Mouse (Mus musculus): ENCODE measurements around the gene Mrgprh. TPM values are rescaled to one million over a fixed set of nuclear protein-coding genes. Genes with fewer than 3 reads are reported as not detected.

Mrgprh gene
- total RNA-seq (2021): not detected
- long read RNA-seq: 0 reads

DNA sequence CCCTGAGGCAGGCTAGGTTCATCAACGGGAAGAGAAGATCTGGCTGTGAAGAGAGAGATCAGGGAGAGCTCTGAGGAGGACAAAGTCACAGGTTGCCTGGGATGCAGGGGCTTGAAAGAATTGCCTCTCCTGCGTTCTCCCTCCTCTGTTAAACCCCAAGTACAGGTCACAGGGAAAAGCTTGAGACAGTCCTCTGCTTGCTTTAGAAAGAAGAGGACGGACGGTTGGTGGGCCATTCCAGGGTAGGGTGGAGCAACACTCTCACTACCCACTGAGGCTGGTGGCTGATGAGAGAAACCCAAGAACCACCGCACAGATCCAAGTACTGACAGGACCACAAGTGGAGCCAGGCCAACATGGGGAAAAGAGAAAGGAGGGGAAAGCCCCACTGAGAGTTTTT is at the start of gene Mrgprh:
Gene Mrgprh (plus strand): TSS at position 301 of the 400 bp plus-strand sequence.
- no peak for DNase-seq (ENCODE audit: low spot score in 2 of 2)

DNA sequence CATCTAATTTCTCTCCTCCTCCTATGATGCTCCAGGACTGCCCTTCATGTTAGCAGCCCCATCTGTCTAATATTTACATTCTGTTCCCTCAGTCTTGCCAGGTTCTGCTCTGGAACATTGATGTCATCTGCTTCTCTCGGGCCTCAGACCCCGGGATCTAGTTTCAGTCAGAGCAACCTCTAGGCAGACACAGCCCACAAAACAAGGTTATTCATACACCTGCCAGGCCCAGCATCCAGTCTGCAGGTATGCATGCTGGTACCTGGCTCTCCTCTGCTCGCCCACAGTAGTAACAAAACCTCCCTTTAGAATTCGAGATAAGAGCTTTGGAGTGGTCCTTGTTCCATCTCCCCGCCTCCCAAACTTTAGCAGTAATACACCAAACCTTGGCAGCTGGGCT is 45.5 kb upstream of the Mrgprh start:
- DNase-seq (ENCODE audit: low spot score in 2 of 2): no peak

DNA sequence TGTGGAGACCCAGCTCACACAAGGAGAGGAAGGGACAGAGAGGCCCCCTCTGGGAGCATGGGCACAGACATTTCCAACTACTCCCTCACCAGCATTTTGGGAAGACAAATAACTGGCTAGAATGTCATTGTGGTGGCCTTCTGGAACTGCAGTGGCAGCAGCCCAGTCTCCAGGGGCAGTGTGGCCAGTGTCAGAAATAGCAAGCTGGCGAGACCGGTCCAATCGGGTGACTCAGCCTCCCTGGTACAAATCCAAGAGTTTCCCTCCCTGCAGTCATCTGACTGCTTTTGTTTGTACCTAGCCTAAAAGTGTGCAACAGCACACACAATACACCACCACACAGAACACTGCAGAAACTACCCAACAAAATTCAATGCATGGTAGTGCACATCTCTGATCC is 43.6 kb upstream of the Mrgprh start:
- no peak for DNase-seq (ENCODE audit: low spot score in 2 of 2)

DNA sequence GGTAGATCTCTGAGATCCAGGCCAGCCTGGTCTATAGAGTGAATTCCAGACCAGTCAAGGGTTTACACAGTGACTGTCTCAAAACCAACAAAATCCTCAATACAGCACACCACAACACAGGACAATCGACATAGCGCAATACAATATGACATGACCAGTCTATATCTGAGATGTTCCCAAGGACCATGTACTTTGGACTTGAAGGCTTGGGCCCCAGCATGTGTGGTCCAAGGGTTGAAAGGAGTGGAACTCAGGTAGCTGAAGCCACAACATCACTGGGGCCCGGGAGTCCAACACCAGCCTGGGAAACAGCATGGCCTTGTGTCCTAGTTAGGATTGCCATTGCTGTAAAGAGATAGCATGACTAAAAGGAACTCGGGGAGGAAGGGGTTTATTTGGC is 43.2 kb upstream of the Mrgprh start:
- no peak for DNase-seq (ENCODE audit: low spot score in 2 of 2)

DNA sequence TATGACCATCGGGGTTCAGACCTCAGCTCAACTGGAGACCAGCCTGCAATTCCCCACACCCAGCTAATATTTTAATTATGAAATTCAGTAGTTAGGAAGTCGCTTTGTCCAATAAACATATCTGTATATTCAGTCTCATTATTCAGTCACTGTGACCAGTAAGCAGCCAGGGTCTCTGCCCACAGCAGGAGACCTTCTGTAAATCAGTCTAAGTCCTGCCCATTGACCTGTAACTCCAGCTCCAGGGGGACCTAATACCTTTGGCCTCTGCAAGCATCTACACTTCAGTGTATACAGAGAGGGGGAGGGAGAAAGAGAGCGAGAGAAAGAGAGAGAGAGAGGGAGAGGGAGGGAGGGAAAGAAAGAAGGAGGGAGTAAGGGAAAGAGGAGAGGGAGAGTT is 41.5 kb upstream of the Mrgprh start:
- DNase-seq (ENCODE audit: low spot score in 2 of 2): no peak

DNA sequence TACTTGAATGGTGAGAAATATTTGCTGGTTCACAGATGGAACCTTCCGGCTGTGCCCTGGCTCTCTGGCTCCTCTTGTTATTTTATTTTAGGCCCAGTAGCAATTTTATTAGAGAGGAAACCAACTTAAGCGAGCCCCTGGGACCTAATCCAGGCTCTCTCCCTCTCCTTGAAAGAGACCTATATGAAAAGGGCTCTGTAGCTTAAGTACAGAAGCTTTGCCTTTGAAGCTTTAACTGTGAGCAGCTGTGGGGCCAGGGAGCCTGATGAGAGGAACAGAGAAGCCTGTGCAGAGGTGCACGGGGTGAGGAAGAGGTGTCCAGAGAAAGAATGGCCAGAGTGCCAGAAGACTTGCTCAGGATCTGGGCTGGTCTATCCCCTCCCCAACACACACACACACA is 41.0 kb upstream of the Mrgprh start:
- no peak for DNase-seq (ENCODE audit: low spot score in 2 of 2)

DNA sequence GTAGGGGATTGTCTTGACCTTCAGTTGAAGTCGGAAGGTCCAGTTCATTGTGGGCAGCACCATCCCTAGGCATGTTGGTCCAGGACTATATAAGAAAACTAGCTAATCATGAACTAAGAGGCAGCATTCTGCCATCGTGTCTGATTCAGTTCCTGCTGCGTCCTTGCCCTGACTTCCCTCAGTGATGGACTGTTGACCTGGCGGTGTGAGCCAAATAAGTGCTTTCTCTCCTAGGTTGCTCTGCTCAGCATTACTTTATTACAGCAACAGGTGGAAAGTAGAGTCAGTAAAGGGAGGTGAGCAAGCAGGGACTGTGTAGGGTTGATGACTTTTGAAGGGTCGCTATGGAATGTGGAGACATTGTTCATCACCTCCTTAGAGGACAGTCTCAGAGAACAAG is 40.1 kb upstream of the Mrgprh start:
- no peak for DNase-seq (ENCODE audit: low spot score in 2 of 2)

DNA sequence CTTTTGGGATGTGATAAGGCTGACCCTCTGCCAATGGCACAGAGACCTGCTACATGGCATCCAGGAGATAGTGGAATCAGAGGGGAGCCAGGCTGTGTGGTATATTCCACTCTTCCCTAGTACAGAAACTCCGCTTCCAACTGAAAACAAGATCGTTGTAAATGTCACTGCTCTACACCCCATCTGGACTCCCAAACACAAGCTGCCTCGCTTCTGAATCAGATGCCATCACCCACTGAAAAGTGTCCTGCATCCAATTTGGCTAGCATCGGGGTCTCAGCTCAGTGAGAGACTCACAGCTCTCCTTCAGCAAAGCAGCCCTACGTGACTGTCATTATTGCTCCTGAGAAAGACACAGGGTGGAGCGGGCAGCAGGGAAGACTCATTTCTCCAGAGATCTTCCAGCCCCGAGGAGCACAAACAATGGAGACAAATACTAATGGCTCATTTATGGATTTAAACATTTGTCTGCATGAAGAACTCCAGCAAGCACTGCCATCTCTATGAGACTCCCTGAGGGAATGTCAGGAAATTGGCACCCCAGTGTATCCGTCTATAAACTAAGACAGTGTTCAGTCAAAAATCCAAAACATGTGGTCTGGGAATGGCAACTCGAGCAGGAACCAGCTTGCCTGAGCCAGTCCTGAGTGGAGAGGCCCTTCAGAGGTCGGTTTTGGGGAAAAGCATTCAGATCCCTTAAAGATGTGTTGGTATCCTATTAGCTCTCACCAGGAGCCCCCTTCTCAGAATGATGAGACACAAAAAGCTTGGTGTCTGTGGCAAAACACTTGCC is 36.2 kb upstream of the Mrgprh start:
- DNase-seq (ENCODE audit: low spot score in 2 of 2): peak; percentile 57 to 64

DNA sequence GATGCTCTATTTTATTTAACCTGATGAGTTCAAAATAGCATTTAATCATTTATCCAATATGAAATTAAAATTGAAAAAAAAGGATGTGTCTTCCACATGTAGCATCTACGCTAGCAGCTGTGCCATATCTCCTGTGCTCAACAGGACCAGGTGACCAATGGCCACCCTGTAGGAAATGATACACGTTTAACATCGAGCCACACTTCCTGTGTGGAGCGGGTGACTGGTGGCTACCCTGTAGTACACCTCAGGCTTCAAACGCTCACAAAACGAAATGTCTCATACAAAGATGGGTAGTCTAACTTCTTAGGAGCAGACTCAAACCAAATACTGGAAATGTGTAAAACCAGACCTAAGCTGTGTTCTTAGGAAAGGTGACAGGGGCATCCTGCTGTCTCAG is 32.0 kb upstream of the Mrgprh start:
- DNase-seq (ENCODE audit: low spot score in 2 of 2): no peak

DNA sequence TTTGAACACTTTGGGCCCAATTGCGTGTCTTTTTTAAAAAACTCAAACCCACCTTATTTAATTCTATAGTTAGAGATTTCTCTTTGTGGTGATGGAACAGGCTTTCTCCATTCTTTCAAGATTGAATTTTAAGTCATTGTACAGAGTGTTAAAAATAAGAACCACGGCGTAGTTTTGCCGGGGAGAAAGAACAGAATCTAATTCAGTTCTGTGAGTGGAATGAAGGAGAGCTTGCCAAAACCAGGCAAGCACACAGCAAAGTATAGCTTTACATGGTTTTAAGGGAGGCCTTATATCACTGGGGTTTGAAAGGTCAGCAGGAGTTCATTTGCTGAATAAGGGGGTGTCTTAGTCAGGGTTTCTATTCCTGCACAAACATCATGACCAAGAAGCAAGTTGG is 31.3 kb upstream of the Mrgprh start:
- no peak for DNase-seq (ENCODE audit: low spot score in 2 of 2)

DNA sequence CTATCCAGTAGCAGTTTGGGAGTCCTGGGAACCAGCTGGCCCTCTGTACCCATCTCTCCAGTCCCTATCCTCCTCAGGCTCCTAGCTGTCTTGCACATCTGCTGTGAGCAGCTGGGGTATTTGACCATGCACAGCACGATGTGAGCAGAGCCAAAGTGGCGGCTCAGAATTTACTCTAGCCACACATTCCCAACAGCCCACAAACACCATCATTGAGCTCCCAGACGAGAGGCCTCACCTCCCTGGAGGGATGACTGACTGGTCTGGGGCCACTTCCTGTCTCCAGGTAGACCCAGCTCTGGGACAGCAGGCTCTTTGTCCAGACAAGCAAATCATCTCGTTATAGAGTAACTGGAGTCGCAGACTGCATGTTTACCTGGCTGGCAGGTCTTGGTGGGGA is 30.0 kb upstream of the Mrgprh start:
- no peak for DNase-seq (ENCODE audit: low spot score in 2 of 2)

DNA sequence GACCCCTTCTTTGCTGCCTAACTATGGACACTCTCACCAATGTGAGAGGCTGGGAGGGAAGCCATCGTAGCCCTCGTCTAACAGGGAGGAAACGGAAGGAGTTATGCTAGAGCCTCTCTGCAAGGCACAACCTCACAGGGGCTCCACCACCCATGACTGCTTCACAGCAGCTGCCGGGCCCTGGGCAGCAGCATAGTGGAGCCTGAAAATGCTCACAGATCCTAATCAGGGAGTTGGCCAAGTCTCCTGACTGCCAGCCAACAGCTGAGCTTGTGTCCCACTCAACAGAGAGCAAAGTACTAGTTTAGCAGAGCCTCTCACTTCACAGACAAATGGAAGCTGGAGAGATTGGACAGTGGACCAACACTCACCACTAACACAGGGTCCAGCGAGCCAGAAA is 29.4 kb upstream of the Mrgprh start:
- DNase-seq (ENCODE audit: low spot score in 2 of 2): peak; percentile 64 to 70

DNA sequence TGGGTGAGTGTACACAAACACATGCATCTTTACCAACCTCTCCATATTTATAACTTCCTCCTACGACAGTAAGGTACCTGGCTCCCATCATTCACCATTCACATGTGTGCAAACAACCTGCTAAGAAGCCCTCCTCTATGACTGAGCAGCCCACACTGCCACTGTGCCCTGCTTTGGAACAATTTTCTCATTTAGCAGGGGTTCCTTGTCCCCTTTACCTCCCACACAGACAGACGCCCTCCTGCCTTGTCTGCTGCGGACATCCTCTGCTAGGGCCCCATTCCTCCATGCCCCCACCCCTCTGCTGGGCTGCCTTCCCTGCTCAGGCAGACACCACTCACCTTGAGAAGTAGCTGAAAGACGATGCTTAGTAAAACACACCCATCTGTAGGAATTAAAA is 28.1 kb upstream of the Mrgprh start:
- no peak for DNase-seq (ENCODE audit: low spot score in 2 of 2)

DNA sequence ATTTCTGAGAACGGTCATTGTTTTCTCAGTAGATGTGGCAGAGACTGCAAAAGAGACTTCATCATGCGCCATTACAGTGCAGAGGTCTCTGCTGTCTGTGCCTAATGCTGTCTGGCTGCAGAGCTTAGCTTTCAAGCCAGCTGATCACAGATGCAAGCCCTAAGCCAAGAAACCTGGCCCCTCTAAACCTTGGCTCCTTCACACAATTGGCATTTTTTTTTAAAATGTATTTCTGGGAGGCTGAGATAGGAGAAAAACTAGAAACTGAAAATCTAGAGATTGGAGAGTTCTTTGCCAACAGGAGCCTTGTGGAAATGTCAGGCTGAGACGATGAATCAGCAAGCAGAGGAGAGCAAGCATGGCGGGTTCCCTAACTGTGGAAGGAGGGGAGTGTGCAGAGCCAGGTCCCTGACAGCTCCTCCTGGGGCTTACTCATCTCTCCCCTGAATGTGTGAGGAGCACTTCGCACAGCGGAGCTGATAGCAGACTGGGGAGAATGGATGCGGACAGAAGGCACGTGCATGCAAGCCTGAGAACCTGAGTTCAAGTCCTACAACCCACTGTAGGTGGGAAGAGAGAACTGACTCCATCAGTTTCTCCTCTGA is 26.0 kb upstream of the Mrgprh start:
- DNase-seq (ENCODE audit: low spot score in 2 of 2): peak; percentile 41 to 47

DNA sequence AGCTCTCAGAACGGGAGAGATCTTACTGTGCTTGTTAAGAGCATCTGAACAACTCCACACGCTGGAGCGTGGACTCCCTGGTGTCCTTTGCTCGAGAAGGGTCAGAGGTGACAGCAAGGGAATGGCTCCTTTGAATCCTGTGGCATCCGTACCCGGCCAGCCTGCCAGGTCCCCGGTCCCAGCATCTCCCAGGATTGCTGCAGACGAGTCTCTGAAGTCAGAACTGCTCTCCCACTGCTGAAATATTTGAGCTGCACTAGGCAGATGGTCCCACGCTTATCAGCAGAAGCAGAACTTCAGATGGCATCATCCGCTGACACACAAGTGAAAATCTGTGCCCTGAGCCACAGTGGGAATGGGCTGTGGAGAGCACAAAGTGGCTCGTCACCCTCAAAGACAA is 24.1 kb upstream of the Mrgprh start:
- peak; percentile 55 to 63 for DNase-seq (ENCODE audit: low spot score in 2 of 2)

DNA sequence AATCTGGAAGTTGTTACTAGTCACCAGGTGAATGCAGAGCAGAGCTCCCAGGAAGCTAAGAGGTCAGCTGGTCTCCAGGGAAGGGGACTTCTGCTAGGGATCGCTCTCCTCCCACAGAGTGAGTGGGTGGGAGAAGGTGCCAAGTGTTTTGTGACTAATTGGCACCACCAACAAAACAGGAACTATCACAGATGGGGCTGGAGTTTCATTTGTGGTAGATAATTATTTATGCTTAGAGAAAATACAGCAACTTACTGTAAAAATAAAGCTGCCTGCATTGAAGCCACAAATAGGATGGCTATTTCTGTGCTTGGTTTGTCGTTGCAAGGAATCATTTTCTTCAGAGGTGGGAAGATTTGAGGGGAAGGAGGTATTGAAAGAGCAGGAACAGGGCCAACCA is 22.0 kb upstream of the Mrgprh start:
- DNase-seq (ENCODE audit: low spot score in 2 of 2): no peak

DNA sequence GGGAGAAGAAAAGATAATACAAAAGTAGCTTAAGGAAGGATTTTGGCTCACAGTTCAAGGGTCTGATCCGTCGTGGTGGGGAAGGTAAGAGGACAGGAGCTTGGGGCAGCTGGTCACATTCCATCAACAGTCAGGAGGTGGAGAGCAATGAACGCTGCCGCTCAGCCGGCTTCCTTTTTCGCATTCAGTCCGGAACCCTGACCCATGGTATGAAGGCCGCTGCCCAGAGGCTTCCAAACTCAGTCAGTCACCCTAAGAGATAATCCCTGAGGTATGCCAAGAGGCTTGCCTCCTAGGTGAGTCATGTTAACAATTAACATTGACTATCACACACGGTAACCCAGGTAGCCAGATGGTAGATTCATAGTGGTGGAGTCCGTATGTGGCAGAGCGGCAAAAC is 21.4 kb upstream of the Mrgprh start:
- DNase-seq (ENCODE audit: low spot score in 2 of 2): no peak

DNA sequence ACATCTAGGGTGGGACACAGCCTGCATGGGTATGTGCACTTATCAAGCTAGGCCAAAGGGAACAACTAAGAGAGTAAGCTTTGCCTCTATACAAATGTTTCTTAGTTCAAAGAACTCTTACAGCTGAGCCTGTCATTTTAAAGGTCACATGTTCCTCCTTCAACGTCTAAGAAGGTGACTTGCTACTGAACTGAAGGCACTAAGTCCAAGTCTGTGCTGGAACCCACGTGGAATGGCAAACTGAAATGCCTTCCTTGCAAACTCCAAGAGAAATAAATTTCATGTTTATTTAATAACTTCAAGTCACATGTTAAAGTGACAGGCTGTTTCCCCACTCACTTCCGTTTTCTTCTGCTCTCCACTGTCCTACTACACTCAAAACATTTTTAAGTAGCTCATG is 18.4 kb upstream of the Mrgprh start:
- no peak for DNase-seq (ENCODE audit: low spot score in 2 of 2)

DNA sequence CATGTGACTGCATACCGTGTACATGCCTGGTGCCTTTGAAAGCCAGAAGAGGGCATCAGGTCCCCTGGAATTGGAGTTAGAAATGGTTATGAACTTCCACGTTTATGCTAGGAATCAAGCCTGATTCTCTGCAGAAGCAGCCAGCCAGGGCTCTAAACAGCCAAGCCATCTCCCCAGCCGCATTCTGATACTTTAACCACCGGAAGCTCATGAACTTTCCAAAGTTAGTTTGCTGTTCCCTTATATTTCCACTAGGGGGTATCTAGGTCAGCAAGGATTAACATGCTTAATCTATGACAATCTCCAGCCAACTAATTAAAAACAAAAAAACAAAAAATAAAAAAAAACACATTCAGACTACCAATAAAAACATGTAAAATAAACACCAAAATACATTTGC is 17.8 kb upstream of the Mrgprh start:
- DNase-seq (ENCODE audit: low spot score in 2 of 2): no peak

DNA sequence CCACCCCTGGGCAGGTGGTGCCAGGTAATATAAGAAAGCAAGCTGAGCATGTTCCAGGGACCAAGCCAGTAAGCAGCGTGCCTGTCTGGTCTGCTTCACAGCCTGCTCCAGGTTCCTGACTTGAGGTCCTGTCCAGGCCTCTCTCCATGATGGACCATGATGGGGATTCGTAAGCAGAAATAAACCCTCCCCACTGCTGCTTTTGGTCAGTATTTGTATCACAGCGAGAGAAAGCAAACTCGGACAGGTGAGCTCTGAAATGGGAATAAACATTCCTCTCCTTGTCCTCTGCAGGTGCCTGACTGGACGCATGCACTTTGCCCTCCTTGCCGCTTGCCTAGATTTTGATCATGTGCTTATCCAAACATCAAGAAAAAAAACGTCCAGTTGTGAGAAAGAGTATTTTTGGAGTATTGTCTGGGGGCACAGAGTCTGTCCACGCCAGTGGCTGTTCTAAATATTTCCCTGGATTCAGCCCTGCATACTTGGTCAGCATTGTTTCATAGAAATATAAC is 16.8 kb upstream of the Mrgprh start:
- DNase-seq (ENCODE audit: low spot score in 2 of 2): no peak

DNA sequence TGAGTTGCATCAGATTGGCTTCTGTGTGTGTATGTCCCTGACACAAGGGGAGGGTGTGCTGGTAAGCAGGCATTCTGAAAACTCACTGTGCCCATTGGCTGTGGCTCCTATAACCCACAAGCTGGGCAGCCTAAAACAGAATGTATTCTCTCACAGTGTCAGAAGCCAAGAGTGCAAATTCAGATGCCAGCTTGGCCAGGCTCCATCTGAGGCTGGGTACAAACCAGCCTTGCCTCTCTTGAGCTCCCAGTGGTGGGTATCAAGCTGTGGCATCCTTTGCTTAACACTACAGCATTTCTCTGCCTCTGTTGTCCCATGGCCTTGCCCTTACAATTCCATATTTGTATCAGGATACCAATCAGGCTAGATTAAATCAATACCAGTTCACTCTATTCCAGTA is 11.7 kb upstream of the Mrgprh start:
- peak in 1 of 2 experiments; percentile 54 for DNase-seq (ENCODE audit: low spot score in 2 of 2)

DNA sequence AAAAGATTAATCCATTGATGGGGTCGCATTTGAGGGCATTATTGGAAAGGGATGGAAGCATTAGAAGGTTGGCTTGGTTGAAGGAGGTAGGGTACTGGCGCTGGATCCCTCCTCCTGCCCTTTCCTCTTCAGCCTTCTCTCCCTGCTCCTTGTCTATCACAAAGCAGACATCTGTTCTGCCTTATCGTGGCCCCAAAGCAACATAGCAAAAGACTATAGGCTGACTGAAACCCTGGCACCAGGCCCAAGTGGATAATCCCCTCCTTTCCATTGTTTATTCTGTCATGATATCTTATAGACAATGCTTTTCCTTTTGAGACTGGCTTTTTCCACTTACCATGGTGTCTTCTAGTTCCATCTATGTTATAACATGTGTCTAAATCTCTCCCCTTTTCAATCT is 10.4 kb upstream of the Mrgprh start:
- no peak for DNase-seq (ENCODE audit: low spot score in 2 of 2)

DNA sequence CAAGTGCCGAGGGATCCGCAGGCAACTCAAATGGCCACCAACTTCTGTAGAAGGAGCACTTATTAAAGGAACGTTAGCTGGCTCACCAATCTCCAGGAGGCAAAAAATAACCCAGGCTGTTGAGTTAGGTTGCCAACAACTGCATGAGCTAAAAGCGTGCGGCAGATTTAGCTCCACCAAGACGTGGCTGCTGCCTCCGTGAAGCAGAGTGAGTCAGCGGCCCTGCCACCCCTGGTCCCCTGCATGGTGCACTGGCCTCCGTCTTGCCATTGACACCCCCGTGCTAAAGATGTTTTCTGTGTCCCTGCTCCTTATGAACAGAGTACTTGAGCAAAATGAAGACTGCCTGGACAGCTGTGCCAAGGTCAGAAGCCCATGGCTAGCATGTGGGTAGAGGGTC is 9.0 kb upstream of the Mrgprh start:
- no peak for DNase-seq (ENCODE audit: low spot score in 2 of 2)
